Mouse (Mus musculus): ENCODE measurements around the gene Elmo2. TPM values are rescaled to one million over a fixed set of nuclear protein-coding genes. Genes with fewer than 3 reads are reported as not detected.

Elmo2 gene
- polyA plus RNA-seq, 1 experiment from 2014 or later = 63.5 TPM

- Histone ChIP-seq H3K27ac (ENCODE audit: low read length) (peak overlapping the region; percentile 30; the same call in 1 of the 2 replicates), H3K27me3 (replicated peaks; ENCODE audit: control insufficient read depth, insufficient read depth, low read length) (no peaks in the 10 kb centered on the region), H3K4me3 (ENCODE audit: low read length) (no peak overlapping the region), H3K36me3 (ENCODE audit: control insufficient read depth, insufficient read depth, low read length) (peaks cover 12% of the 10 kb centered on the region), H3K9ac (ENCODE audit: low read depth, low read length) (no peak overlapping the region), H3K9me3 (ENCODE audit: control insufficient read depth, low read length) (no peaks in the 10 kb centered on the region), H3K4me1 (ENCODE audit: control insufficient read depth, insufficient read depth, low read length) (peaks cover 67% of the 10 kb centered on the region), H3K4me2 (ENCODE audit: low read depth, low read length) (no peak overlapping the region)
- WGBS = 87% methylated on average over 7 of the region's 7 CpGs
- ATAC-seq = no peak
Measured at GRCm38 (mm10) chr2:165318941-165319340, 7.3 kb downstream of the Elmo2 start.

- H3K4me2 ChIP-seq (ENCODE audit: low read depth, low read length) = no peak overlapping the region
- no peaks in the 10 kb centered on the region for H3K27me3 ChIP-seq (replicated peaks; ENCODE audit: control insufficient read depth, insufficient read depth, low read length)
- H3K36me3 ChIP-seq (ENCODE audit: control insufficient read depth, insufficient read depth, low read length) = peaks cover 12% of the 10 kb centered on the region
- H3K9ac ChIP-seq (ENCODE audit: low read depth, low read length) = peak overlapping the region; percentile 49
- no peaks in the 10 kb centered on the region for H3K9me3 ChIP-seq (ENCODE audit: control insufficient read depth, low read length)
- WGBS = 46% methylated on average over 16 of the region's 16 CpGs
- peaks cover 57% of the 10 kb centered on the region for H3K4me1 ChIP-seq (ENCODE audit: control insufficient read depth, insufficient read depth, low read length)
- H3K27ac ChIP-seq (ENCODE audit: low read length) = peak overlapping the region; percentile 55
- ATAC-seq = peak; percentile 16; the same call in 1 of the 2 replicates
- no peak overlapping the region for H3K4me3 ChIP-seq (ENCODE audit: low read length)
Measured at GRCm38 (mm10) chr2:165317621-165318263, 8.5 kb downstream of the Elmo2 start.

GRCm38 (mm10) chr2:165316837-165317473, 9.3 kb downstream of the Elmo2 start:
- Histone ChIP-seq H3K27ac (ENCODE audit: low read length) (peak overlapping the region; percentile 55), H3K4me1 (ENCODE audit: control insufficient read depth, insufficient read depth, low read length) (peaks cover 52% of the 10 kb centered on the region), H3K27me3 (replicated peaks; ENCODE audit: control insufficient read depth, insufficient read depth, low read length) (no peaks in the 10 kb centered on the region), H3K9me3 (ENCODE audit: control insufficient read depth, low read length) (no peaks in the 10 kb centered on the region), H3K36me3 (ENCODE audit: control insufficient read depth, insufficient read depth, low read length) (peaks cover 12% of the 10 kb centered on the region), H3K4me2 (ENCODE audit: low read depth, low read length) (no peak overlapping the region), H3K9ac (ENCODE audit: low read depth, low read length) (peak overlapping the region; percentile 49), H3K4me3 (ENCODE audit: low read length) (no peak overlapping the region)
- WGBS = 21% methylated on average over 9 of the region's 9 CpGs
- peak; percentile 64 for ATAC-seq

- Histone ChIP-seq H3K36me3 (ENCODE audit: control insufficient read depth, insufficient read depth, low read length) (peaks cover 12% of the 10 kb centered on the region), H3K9me3 (ENCODE audit: control insufficient read depth, low read length) (no peaks in the 10 kb centered on the region), H3K4me3 (ENCODE audit: low read length) (no peak overlapping the region), H3K27me3 (replicated peaks; ENCODE audit: control insufficient read depth, insufficient read depth, low read length) (no peaks in the 10 kb centered on the region), H3K4me1 (ENCODE audit: control insufficient read depth, insufficient read depth, low read length) (peaks cover 44% of the 10 kb centered on the region), H3K9ac (ENCODE audit: low read depth, low read length) (no peak overlapping the region), H3K4me2 (ENCODE audit: low read depth, low read length) (no peak overlapping the region), H3K27ac (ENCODE audit: low read length) (peak overlapping the region; percentile 7; the same call in 1 of the 2 replicates)
- 54% methylated on average over 10 of the region's 10 CpGs for WGBS
- no peak for ATAC-seq
Measured at GRCm38 (mm10) chr2:165316204-165316603, 10.1 kb downstream of the Elmo2 start.

- WGBS = 85% methylated on average over 8 of the region's 8 CpGs
- H3K4me2 ChIP-seq (ENCODE audit: low read depth, low read length) = no peak overlapping the region
- H3K4me1 ChIP-seq (ENCODE audit: control insufficient read depth, insufficient read depth, low read length) = peaks cover 26% of the 10 kb centered on the region
- no peak for ATAC-seq
- H3K9me3 ChIP-seq (ENCODE audit: control insufficient read depth, low read length) = no peaks in the 10 kb centered on the region
- H3K36me3 ChIP-seq (ENCODE audit: control insufficient read depth, insufficient read depth, low read length) = peaks cover 12% of the 10 kb centered on the region
- H3K27me3 ChIP-seq (replicated peaks; ENCODE audit: control insufficient read depth, insufficient read depth, low read length) = no peaks in the 10 kb centered on the region
- H3K9ac ChIP-seq (ENCODE audit: low read depth, low read length) = no peak overlapping the region
- H3K4me3 ChIP-seq (ENCODE audit: low read length) = no peak overlapping the region
- H3K27ac ChIP-seq (ENCODE audit: low read length) = no peak overlapping the region
Measured at GRCm38 (mm10) chr2:165314197-165314596, 12.1 kb downstream of the Elmo2 start.

GRCm38 (mm10) chr2:165312381-165312780, 13.9 kb downstream of the Elmo2 start:
- 71% methylated on average over 7 of the region's 7 CpGs for WGBS
- peaks cover 12% of the 10 kb centered on the region for H3K36me3 ChIP-seq (ENCODE audit: control insufficient read depth, insufficient read depth, low read length)
- H3K27ac ChIP-seq (ENCODE audit: low read length) = no peak overlapping the region

GRCm38 (mm10) chr2:165311577-165311976, 14.7 kb downstream of the Elmo2 start:
- H3K4me3 ChIP-seq (ENCODE audit: low read length) = no peak overlapping the region
- ATAC-seq = no peak
- H3K4me2 ChIP-seq (ENCODE audit: low read depth, low read length) = no peak overlapping the region
- peaks cover 12% of the 10 kb centered on the region for H3K36me3 ChIP-seq (ENCODE audit: control insufficient read depth, insufficient read depth, low read length)
- 88% methylated on average over 12 of the region's 12 CpGs for WGBS
- H3K9ac ChIP-seq (ENCODE audit: low read depth, low read length) = no peak overlapping the region
- no peak overlapping the region for H3K27ac ChIP-seq (ENCODE audit: low read length)
- no peaks in the 10 kb centered on the region for H3K9me3 ChIP-seq (ENCODE audit: control insufficient read depth, low read length)
- no peaks in the 10 kb centered on the region; the same call in 1 of the 2 replicates for H3K4me1 ChIP-seq (ENCODE audit: control insufficient read depth, insufficient read depth, low read length)
- no peaks in the 10 kb centered on the region for H3K27me3 ChIP-seq (replicated peaks; ENCODE audit: control insufficient read depth, insufficient read depth, low read length)

More at GRCm38 (mm10) chr2:165312381-165312780, 13.9 kb downstream of the Elmo2 start:
- no peak for ATAC-seq
- H3K4me1 ChIP-seq (ENCODE audit: control insufficient read depth, insufficient read depth, low read length) = peaks cover 8% of the 10 kb centered on the region
- no peak overlapping the region for H3K9ac ChIP-seq (ENCODE audit: low read depth, low read length)
- no peak overlapping the region for H3K4me3 ChIP-seq (ENCODE audit: low read length)
- H3K4me2 ChIP-seq (ENCODE audit: low read depth, low read length) = no peak overlapping the region
- H3K27me3 ChIP-seq (replicated peaks; ENCODE audit: control insufficient read depth, insufficient read depth, low read length) = no peaks in the 10 kb centered on the region
- no peaks in the 10 kb centered on the region for H3K9me3 ChIP-seq (ENCODE audit: control insufficient read depth, low read length)

- ATAC-seq = no peak
- 74% methylated on average over 13 of the region's 13 CpGs for WGBS
Measured at GRCm38 (mm10) chr2:165310818-165311425, 15.4 kb downstream of the Elmo2 start.

GRCm38 (mm10) chr2:165307801-165308200, 18.5 kb downstream of the Elmo2 start:
- Histone ChIP-seq H3K36me3 (ENCODE audit: control insufficient read depth, insufficient read depth, low read length) (peaks cover 18% of the 10 kb centered on the region), H3K9me3 (ENCODE audit: control insufficient read depth, low read length) (no peaks in the 10 kb centered on the region), H3K4me2 (ENCODE audit: low read depth, low read length) (no peak overlapping the region), H3K9ac (ENCODE audit: low read depth, low read length) (no peak overlapping the region), H3K4me1 (ENCODE audit: control insufficient read depth, insufficient read depth, low read length) (no peaks in the 10 kb centered on the region; the same call in 1 of the 2 replicates), H3K27ac (ENCODE audit: low read length) (0 out of 2 replicates have a peak overlapping the region, but pooled peaks have one; percentile 14), H3K27me3 (replicated peaks; ENCODE audit: control insufficient read depth, insufficient read depth, low read length) (no peaks in the 10 kb centered on the region), H3K4me3 (ENCODE audit: low read length) (no peak overlapping the region)
- 66% methylated on average over 6 of the region's 6 CpGs for WGBS
- peak; percentile 86 for ATAC-seq

More at GRCm38 (mm10) chr2:165310818-165311425, 15.4 kb downstream of the Elmo2 start:
- Histone ChIP-seq H3K9ac (ENCODE audit: low read depth, low read length) (no peak overlapping the region), H3K27ac (ENCODE audit: low read length) (no peak overlapping the region), H3K9me3 (ENCODE audit: control insufficient read depth, low read length) (no peaks in the 10 kb centered on the region), H3K4me3 (ENCODE audit: low read length) (no peak overlapping the region), H3K27me3 (replicated peaks; ENCODE audit: control insufficient read depth, insufficient read depth, low read length) (no peaks in the 10 kb centered on the region), H3K4me2 (ENCODE audit: low read depth, low read length) (no peak overlapping the region), H3K4me1 (ENCODE audit: control insufficient read depth, insufficient read depth, low read length) (no peaks in the 10 kb centered on the region; the same call in 1 of the 2 replicates), H3K36me3 (ENCODE audit: control insufficient read depth, insufficient read depth, low read length) (peaks cover 12% of the 10 kb centered on the region)

Measured in intestine, embryonic 16.5 days (tissue).